Mouse (Mus musculus) bone marrow, adult 2 months (tissue): Measurements from ENCODE around the gene Pex5l.

Experiments used
- CTCF ChIP-seq: fragments of 200-500 bp; IDR thresholded peaks from 2 replicates; pipeline ENCODE4 v1.5.1; 2011; ENCODE audit warnings: low read length, control low read depth; ENCODE audit not compliant: control insufficient read depth, insufficient read depth
- POLR2A ChIP-seq: fragments of 200-500 bp; IDR thresholded peaks from 2 replicates; pipeline ENCODE4 v1.6.1; 2011; ENCODE audit warnings: low read depth, mild to moderate bottlenecking, control low read depth, low read length, borderline replicate concordance; ENCODE audit not compliant: control insufficient read depth

DNA sequence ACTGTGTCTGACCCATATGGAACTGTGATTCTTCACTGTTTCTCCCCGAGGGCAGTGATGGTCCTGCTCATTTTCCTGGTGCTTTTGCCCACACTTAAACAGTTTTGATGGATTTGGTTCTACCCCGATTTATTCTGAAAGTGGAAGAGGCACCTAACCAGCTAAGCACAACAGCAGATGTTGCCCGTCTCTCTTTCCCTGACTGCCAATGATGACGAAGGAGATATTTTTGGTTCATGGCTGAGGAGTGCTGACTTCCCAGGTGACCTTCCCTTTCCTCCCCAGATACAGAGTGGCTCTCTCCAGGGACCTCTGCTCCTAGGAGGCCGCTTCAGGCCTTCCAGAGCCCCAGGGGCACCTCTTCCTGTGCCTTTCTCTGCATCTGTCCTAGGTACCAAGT lies 155.2 kb downstream of the Pex5l start:
- TF ChIP-seq CTCF (no peak), POLR2A (no peak)
